Mouse (Mus musculus) frontal cortex, postnatal 36 days (tissue): ENCODE measurements around the gene Neurod2.

ENCODE experiments used
- DNase-seq, 2 experiments: peaks; one replicate each; pipeline ENCODE4 v3.0.0; 2022; ENCODE audit warnings: low spot score in 2 of 2

The Neurod2 gene

DNA sequence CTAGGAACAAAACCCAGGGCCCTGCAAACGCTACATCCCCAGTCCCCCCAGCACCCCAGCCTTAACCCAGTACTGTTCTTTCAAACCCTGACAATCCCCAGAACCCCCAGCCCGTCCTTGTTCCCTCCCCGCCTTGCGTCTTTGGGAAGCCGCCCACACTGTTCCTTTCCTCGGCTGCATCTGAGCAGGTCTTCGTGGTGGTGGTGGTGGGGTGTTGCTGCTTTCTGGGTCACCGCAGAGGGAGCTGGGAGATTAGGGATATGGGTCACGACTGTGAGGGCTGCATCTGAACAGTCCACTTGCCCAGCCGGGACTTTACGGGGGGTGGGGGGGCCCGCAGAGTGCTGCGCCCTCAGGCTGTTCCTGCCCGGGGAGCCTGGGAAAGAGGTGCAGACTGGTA lies 25.0 kb upstream of the Neurod2 start:
- DNase-seq, result peak; percentile 57 to 60

DNA sequence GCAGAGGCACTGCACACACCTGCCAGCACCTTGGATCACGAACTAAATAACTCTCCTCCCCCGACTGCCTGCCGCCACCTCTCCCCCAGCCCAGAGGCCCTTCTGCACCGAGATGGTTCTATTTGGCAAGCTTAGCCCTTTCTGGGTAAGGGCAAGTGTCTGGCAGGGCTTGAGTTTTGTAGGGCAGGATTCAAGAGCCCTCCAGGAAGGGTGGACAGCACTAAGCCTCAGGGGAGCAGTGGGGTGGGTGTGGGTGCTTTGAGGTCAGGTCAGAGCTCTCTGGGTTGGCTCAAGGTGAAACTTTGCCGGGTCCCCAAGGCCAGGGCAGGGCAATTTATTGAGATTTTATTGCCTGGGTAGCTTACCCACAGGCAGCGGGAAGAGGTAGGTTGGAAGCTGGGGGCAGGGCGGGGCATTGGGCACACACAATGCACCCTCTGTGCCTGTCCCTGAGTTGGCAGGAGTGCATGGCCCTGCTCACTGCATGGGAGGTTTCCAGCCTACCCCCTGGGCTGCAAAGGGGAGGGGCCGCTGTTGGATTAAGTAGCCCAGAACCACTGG lies 24.3 kb upstream of the Neurod2 start:
- peak; percentile 45 to 68 for DNase-seq

DNA sequence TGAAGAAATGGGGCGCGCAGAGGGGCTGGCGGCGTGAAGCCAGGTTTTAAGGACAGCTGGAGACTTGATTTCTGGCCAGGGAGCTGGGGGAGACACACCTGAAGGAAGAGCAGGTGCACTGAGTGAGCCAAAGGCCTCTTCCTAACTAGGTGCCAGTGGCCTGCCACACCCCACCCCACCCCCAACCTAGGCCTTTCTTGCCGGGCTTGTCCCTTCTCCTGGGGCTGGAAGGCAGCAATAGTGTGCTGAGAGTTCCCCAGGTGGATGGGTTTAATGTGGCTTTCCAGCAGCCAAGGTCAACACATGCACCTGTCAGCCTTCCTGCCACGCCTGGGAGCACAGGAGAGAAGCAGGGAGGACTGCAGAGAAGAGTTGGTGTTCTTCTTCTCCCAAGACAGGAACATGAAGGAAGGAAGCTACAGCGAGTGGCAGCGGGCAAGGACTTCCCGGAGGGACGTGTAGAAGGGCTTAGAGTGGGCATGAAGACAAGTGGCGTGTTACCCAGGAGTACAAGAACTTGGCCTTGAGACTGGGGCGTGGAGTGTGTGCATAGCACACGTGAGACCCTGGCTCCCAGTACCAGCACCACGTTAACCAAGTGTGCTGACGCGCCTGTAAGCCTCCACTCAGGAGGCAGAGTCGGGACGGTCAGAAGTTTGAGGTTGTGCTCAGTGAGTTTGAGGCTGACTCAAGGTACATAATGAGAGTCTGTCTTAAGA lies 23.0 kb upstream of the Neurod2 start:
- DNase-seq, result no peak

DNA sequence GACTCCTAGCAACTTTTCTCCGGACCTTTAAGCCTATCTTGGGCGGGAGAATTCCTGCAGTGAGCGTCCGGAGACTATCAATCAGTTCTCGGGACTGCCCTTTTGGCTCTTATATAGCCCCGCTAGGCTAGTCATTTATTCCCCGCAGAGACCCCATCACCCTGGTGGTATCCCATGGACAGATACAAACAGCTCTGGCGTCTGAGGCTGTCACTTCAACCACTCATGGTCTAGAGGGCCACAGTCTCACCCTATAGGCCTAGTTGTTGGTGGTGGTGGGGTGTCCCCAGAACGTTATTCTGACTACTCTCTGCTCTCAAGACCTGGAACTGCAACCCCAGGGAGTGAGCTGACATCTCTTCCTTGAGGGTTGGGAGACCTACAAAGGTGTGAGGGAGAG lies 19.9 kb upstream of the Neurod2 start:
- DNase-seq, result no peak

DNA sequence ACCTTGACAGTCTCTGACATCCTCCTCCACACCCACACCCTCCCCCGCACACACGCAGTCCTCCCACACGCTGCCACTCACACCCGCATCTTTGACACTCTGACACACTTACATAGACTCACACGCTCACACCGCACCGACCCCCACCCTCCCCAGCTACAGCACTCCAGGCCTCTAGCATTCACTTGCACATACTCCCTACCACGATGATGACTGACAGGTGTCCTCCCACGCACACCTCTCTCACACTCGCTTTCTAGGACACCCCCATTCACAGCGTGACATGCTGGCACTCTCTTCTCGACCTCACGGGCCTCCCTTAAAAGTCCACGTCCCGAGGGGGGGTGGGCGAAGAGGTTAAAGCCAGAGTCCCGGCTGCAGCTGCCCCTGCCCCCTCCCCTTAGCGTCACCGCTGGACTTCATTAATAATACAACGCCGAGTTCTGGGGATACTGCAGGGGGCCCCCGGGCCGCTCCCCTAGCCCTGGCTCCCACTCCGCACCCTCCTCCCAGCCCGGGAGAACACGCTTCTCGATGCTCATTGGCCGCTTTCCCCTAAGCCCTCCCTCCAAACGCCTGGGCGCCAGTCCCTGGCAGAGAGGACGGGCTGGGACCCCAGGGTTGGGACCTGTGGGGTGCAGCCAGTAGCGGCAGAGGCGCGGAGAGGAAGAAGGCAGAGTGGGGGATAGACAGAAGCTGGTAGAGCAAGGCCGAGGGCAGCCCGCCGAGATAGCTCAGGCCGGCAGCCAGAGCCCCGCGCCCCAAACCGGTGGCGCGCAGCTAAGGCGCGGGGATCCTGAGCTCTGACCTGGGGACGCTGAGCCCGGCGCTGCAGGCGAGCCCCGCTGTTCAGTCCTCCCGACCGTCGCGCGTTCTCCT lies 18.9 kb upstream of the Neurod2 start, which contains the start of gene Ppp1r1b:
Ppp1r1b (plus strand) TSS at position 322 of the 879 bp plus-strand sequence.
- DNase-seq, result no peak

DNA sequence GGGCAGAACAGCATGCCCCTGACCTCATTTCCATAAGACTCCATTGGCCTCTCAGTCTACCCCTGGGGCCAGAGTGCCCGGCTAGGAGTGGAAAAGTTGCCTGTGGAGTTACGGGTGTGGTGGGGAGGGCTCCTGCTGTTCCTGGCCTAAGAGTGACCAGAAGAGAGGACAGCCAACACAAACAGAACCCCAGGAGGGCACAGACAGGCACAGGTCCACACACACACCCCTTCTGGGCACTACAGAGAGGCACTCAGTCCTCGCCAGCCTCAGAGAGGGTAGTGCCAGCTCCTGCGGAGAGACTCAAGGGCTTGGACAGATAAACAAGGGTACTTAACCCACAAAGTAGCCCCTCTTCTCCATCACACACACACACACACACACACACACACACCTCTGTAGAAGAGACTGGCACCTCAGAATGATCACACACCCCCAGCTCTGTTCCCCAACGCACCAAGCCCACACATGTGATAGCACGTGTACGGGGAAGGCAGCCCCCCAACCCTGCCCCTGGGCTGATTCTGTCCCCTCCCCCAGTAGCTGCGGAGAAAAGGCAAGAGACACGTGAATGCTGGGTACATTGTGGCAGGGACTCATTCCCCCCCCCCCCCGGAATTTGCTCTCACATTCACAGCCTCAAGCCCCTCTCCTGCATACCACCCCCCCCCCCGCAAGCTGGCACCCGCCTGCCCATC lies 18.1 kb upstream of the Neurod2 start:
- DNase-seq, result no peak

DNA sequence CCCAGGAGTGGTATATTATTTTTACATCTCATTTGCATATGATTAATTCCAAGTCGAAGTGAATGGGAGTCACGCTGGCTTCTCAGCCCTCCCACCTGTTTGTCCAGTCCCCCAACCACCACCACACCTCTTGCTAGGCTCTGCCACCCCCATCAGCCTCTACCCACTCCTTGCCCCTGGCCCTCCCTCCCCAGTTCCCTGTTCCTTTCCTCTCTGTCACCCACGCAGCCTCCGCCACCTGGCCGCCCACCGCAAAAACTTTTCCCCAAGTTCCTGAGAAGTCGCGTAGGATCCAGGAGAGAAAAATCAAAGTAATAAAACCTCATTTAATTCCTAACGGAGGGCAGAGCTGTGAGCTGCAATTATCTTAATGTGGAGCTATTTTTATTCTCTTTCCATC lies 16.7 kb upstream of the Neurod2 start:
- DNase-seq, result no peak

DNA sequence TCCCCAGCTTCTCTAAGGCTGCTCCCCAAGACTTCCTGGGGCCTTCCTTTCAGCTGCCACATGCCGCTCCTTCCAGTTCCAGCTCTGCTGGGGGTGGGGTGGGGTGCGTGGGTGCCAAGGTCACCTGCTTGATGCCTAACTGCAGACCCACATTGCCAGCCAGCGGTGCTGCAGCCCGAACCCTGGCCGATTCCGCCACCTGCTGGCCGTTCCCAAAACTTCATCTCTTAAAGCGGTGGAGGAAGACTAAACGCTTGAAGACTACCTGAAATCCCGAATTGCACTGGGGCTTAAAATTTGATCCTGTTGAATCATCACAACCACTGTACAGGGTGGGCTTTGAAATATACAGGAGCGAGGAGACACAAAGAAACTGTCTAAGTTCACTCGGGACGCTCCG lies 15.8 kb upstream of the Neurod2 start:
- DNase-seq, result peak; percentile 85 to 87

DNA sequence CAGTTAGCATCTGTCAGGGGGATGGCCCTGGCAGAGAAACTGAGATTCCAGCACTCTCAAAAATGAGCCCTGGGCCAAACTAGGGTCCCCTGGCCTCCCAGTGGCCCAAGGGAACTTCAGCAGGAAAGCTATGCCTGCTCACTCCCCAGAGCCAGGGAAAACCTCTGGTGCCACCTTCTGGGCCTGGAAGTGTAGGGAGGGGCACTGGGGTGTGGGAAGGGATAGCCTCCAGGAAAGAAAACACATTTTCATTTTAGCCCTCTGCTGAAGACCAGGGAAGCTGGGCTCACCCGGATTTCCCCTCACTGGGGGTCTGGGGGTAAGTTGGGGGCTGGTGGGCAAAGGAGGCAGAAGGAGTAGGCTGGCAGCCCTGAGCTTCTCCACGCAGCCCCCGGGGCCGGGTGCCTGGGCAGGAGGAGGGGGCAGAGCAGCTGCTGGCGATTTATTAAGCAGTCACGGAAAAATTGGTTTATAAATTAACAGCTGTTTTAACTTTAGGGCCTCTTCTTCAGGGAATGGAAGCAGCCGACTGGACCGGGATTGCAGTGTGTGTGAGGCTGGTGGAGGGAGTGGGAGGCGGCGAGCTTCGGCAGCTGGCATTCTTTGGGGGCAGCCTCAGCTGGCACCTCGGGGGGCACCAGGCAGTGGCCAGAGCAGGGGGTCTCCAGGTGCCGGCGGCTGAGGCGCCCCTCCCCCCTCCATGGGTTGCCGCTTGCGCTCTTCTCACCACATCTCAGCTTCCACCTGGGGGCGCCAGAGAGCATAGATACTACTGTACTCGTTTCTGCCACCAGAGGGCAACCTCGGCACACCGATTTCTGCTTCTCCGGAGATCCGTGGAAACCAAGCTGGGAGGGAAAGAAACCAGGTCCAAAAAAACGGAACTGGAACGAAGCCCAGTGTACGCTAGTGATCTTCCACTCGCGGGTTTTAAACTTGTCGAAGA lies 12.8 kb upstream of the Neurod2 start:
- DNase-seq, result peak; percentile 100

DNA sequence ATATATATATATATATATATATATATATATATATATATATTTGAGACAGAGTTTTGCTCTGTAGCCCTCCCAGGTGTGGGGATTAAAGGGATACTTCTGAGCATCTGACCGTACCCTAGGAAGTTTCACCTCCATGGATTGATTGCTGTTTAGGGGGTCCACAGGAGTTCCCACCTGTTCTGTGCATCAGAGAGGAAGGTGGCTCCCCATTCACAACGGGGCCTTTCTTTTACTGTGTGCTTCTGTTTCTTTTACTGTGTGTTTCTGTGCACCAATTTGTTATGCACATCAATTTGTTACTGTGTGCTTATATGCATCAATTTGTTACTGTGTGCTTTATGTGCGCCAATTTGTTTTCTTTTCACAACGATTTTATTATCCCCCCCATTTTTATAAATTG lies 11.7 kb upstream of the Neurod2 start:
- DNase-seq, result no peak

DNA sequence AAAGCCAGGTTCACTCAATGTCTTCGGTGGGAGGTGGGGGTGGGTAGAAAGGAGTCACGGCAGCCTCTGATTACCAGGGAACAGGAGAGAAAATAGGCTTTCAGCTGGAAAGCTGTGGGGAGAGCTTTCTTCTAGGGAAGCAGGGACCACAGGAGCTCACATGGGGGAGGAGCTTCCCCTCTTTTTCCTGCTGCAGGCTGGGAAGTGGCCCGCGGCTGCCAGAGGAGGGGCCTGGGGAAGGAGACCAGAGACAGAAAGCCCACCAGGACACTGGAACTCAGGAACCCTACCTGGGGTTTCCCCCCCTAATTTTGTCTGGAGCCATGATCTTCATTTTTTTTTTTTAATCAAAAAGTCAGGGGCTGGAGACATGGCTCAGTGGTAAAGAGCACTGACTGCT lies 11.1 kb upstream of the Neurod2 start:
- DNase-seq, result no peak

DNA sequence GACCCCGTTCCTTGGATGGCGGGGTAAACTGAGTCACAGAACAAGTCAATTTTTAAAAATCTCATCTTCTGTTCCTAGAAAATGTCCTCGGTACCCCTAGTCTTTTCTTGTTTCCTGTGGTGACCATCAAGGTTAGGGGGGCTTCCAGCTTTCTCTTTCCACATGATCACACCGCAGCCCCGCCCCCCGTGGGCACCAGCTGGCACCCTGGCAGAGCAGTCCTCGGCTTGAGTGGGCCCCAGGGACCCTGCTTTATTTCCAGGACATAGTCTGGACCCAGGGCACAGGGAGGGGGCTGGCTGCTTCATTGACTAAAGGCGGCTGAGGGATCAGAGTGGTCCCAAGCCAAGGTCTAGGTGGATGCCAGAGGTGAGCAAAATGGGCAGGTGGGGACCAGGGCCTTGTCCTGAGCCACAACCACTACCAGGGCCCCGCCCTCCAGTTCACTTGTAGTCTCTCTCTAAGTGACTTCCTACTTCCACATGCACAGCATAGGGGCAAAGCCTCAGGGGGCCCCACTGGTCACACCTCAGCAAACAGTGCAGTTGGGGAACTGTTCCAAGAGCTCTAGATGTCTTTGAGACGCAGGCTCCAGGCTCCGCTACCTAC lies 10.3 kb upstream of the Neurod2 start:
- no peak for DNase-seq

DNA sequence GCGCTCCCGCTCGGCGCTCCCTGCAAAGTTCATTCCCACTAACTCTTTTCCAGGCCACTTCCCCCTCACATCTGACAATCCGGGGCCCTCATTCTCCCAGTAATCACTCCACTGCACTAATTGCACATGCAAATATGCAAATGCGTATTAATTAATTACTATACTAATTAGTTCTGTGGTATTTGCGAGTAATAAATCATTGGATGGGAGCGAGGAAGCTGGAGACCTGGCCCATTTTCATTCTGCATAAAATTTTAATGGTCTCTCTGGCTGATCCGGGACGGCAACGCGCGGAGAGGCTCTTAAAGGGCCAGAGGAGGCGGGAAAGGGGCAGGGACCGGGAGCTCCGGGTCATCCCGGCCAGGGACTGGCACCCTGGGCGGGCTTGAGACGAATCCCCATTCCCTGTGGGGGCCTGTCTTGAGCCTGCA lies 9.6 kb upstream of the Neurod2 start:
- DNase-seq, result no peak

DNA sequence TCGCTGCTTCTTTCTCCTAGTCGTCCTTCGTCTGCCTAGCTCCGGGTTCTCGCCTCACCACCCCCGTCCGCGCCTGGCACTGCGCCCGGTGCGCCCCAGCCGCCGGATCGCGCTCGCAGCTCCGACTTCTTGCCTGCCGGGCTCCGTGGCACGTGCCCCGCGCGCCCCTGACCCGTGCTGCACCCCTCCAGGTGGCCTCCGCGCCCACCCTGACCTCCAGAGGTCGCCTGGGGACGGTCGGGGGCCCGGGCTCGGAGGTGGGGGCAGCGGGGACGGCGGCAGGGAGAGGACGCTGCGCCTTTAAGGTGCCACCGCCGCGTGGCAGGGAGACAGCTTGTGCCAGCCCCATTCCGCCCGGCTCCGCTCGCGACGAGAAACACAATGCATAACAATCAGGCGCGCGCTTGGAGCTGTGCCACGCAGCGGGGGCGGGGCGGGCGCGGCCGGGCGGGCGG lies 9.1 kb upstream of the Neurod2 start:
- DNase-seq, result peak; percentile 87 to 90

DNA sequence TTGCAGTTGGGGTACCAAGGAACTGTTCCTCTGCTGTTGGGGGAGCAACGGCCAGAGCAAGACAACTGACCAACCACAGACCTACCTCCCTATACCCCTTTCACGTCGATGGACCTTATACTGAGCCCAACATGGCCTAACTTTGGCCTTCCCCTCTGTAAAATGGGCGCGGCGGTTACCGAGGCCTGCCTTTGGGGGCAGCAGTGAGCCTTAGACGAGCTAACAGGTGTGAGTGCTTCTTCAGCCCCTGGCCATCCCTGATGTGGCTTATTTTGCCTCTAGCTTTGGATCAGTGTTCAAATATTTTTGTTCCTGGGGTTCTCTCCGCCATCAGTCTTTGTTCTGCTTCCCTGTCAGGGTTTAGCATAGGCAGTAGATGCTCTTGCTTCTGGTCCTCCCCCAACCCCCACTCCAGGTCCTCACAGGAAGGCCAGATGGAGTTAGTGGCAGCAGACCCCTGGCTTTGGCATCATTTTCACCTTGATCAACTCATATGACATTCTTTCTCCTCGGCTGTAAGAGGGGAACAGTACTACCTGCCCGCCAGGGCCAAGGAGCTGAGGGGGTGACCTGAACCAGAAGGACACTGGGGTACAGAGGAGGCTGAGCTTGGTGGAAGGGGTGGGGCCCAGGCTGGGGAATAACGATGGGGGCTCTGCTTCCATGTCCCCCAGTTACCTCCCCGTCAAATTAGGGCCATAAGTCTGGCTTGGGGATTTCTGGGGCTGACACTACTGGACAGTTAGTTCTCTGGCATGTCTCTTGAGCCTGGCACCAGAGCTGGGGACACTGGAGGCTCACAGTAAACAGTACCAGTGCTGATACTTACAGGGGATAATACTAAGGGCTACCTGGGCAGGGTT lies 7.0 kb upstream of the Neurod2 start:
- DNase-seq, result no peak

DNA sequence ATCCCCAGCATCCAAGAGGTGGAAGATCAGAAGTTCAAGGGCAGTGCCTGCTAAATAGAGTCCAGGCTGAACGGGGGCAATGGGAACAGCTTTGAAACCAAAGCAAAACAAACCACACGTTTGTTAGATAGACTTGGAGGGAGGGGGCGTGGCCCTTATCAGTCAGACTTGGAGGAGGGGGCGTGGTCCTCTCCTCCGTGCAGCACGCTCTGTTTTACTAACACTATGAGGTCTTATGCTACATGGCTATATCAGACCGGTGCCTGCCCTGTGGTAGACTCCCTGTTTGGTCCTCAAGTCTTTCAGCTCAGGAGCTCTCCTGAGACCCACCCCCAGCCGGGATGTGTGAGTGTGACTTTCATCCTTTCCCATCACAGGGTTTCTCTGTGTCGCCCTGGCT lies 5.8 kb upstream of the Neurod2 start:
- no peak for DNase-seq

DNA sequence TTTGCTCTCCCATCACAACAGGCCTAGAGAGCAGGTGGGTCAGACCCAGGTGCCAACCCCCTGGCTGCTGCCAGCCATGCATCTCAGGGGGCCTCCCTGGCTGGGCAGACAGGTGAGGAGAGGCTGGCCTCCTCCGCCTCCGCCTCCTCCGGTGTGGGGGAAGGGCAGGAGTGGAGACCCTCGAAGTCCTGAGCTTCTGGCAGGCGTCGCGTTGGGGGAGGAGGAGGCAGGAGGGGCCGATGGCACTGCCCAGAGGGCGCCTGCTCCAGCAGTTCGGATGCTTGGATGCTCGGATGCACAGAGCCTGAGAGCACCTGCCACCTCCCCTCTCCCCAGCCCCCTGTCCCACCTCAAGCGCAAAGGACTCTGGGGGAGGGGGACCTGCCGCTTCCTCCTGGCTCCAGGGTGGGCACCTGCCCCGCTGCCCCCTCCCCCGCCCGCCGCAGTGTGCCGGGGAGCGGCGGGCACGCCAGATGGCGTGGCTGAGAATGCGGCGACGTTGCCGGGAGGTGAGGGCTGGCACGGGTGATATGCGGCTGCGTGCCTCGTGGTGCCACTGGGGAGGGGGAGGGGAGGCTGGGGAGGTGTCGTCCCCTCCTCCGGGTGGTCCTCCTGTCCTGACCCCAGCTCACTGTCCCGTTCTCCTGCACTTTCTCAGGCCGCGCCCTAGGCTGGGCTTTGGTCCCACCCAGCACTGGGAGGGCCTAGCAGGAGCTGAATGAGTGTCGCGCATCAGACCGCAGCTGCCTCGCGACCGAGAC lies 4.7 kb upstream of the Neurod2 start:
- no peak for DNase-seq

DNA sequence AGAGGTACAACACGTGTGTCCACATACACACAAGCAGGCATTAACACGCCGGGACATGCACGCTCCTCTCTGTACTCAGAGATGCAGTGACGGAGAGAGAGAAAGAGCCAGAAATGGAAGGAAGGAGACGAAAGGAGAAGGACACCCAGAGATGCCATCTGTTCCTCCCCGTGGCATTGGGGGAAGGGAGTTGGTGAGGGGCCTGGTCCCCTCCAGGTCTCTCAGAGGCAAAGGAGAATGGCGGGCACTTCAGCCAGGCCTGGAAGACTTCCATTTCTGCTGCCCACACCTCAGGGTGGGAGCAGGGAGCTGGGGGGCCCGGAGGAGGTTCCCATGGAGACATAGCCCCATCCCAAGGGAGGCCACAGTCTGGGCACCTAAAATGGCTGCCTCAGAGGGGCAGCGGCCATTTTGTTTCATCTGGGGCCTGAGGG lies 3.8 kb upstream of the Neurod2 start:
- DNase-seq, result no peak

DNA sequence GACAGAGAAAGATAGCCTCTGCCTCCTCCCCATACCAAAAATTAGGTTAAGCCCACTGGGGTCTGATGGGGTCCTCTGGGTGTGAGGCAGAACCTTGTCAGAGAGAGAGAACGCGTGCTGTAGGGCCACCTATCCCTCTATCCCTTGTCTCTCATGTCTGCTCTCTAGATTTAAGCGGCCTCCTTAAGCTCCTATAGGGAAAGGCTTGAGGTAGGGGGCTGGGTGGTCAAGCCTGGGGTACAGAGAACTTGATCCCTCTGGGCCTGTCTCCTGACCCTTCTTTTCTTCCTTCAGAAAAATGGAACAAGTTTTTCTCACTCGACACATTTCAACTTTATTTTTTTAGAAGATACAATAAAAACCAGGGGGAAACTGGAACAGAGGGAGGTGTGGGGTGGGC lies 3.4 kb upstream of the Neurod2 start:
- no peak for DNase-seq
